Mouse (Mus musculus) E14TG2a.4 (cell line): Measurements from ENCODE around the gene Evc2.
A peak's percentile ranks its signal among the peaks of the same experiment; 100 is the strongest.

Source experiments
- H3K27me3 ChIP-seq: 2 replicates; pipeline ENCODE4 v1.6.1; 2014; ENCODE audit warnings: low read length, control low read depth; ENCODE audit not compliant: insufficient read depth
- H3K36me3 ChIP-seq: 2 replicates; pipeline ENCODE4 v1.6.1; 2014; ENCODE audit warnings: low read length, control low read depth; ENCODE audit not compliant: insufficient read depth
- H3K4me1 ChIP-seq: replicated peaks from 2 replicates; pipeline ENCODE4 v1.6.1; 2014; ENCODE audit warnings: low read depth, low read length, control low read depth
- H3K4me3 ChIP-seq: replicated peaks from 2 replicates; pipeline ENCODE4 v1.5.1; 2014; ENCODE audit warnings: mild to moderate bottlenecking, low read length
- H3K9me3 ChIP-seq: 2 replicates; pipeline ENCODE4 v1.6.1; 2014; ENCODE audit warnings: low read length, control low read depth
- CTCF ChIP-seq: conservative IDR thresholded peaks from 2 replicates; pipeline ENCODE4 v1.5.1; 2014; ENCODE audit warnings: low read length
- NANOG ChIP-seq: IDR thresholded peaks from 2 replicates; pipeline ENCODE4 v1.6.1; 2014; ENCODE audit warnings: borderline replicate concordance, low read length, mixed read lengths
- POU5F1 ChIP-seq: IDR thresholded peaks from 2 replicates; pipeline ENCODE4 v1.6.1; 2014; ENCODE audit warnings: low read length, borderline replicate concordance

Evc2 gene

GRCm38 (mm10) chr5:37351791-37352190 lies 13.5 kb downstream of the Evc2 start:
- Histone ChIP-seq H3K27me3 (no peaks in the 10 kb centered on the region), H3K4me3 (no peak overlapping the region), H3K9me3 (no peaks in the 10 kb centered on the region), H3K4me1 (no peaks in the 10 kb centered on the region), H3K36me3 (peaks cover 50% of the 10 kb centered on the region)
- no peak for TF ChIP-seq NANOG
- no peak for TF ChIP-seq POU5F1
- no peak for TF ChIP-seq CTCF

DNA sequence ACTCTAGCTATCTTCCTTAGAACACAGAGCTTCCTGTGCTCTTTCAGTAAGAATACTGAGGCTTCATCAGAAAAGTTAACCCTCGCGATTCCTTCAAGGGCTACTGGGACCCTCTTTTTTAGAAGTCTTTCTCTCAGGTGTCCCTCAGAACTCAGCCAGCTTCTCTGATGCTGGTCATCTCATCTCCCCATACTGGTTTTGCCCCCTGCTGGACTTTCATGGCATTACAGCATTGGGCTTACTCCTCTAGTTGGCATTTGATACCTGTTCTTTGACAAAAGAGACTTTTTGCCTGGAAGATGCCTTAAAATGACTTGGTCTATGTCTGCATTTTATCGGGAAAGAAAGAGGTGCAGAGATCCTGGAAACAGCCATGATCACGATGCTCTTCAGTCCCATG lies 16.1 kb downstream of the Evc2 start:
- H3K4me3 ChIP-seq = no peak overlapping the region
- peaks cover 52% of the 10 kb centered on the region for H3K36me3 ChIP-seq
- H3K27me3 ChIP-seq = no peaks in the 10 kb centered on the region
- no peaks in the 10 kb centered on the region for H3K4me1 ChIP-seq
- H3K9me3 ChIP-seq = no peaks in the 10 kb centered on the region
- TF ChIP-seq CTCF (peak; percentile 93), POU5F1 (no peak)

- no peaks in the 10 kb centered on the region for H3K9me3 ChIP-seq
- H3K27me3 ChIP-seq = no peaks in the 10 kb centered on the region
- H3K4me1 ChIP-seq = no peaks in the 10 kb centered on the region
- H3K36me3 ChIP-seq = peaks cover 38% of the 10 kb centered on the region
- no peak overlapping the region for H3K4me3 ChIP-seq
- TF ChIP-seq CTCF = no peak
- no peak for TF ChIP-seq NANOG
- no peak for TF ChIP-seq POU5F1
These were observed 17.7 kb downstream of the Evc2 start for GRCm38 (mm10) chr5:37356027-37356426.

DNA sequence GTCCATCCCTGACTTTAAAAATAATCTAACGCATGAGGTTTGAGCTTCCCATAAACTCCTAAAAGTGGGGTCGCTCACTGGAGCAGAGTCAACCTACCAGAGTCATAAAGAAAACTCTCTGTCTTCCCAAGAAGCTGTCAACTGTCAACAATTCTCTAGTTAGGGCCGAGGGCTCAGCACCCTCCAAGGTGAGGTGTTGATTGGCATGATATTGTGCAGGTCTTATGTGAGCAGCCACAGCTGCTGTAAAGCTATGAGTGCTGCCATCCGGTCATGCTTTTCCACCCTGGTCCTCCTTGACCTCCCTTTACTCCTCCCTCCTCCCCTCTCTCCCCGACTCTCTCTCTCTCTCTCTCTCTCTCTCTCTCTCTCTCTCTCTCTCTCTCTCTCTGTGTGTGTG lies 24.3 kb downstream of the Evc2 start:
- TF ChIP-seq POU5F1 (no peak), CTCF (no peak), NANOG (no peak)
- Histone ChIP-seq H3K9me3 (no peaks in the 10 kb centered on the region), H3K36me3 (peaks cover 48% of the 10 kb centered on the region), H3K4me1 (peaks cover 8% of the 10 kb centered on the region; the same call in 1 of the 2 replicates), H3K27me3 (no peaks in the 10 kb centered on the region), H3K4me3 (no peak overlapping the region)

- no peak overlapping the region for H3K4me3 ChIP-seq
- peaks cover 46% of the 10 kb centered on the region for H3K36me3 ChIP-seq
These were observed 25.0 kb downstream of the Evc2 start for GRCm38 (mm10) chr5:37363284-37363683.

GRCm38 (mm10) chr5:37365751-37366150 lies 27.5 kb downstream of the Evc2 start:
- no peak overlapping the region for H3K4me3 ChIP-seq
- no peak for TF ChIP-seq POU5F1
- no peak for TF ChIP-seq CTCF
- no peak for TF ChIP-seq NANOG
- no peaks in the 10 kb centered on the region for H3K9me3 ChIP-seq
- H3K27me3 ChIP-seq = no peaks in the 10 kb centered on the region
- peaks cover 8% of the 10 kb centered on the region; the same call in 1 of the 2 replicates for H3K4me1 ChIP-seq
- peaks cover 63% of the 10 kb centered on the region for H3K36me3 ChIP-seq

More at GRCm38 (mm10) chr5:37363284-37363683, 25.0 kb downstream of the Evc2 start:
- no peaks in the 10 kb centered on the region for H3K27me3 ChIP-seq
- peaks cover 8% of the 10 kb centered on the region; the same call in 1 of the 2 replicates for H3K4me1 ChIP-seq
- H3K9me3 ChIP-seq = no peaks in the 10 kb centered on the region
- no peak for TF ChIP-seq POU5F1
- TF ChIP-seq NANOG = no peak
- no peak for TF ChIP-seq CTCF

- no peaks in the 10 kb centered on the region for H3K9me3 ChIP-seq
- peaks cover 80% of the 10 kb centered on the region for H3K36me3 ChIP-seq
- peaks cover 8% of the 10 kb centered on the region; the same call in 1 of the 2 replicates for H3K4me1 ChIP-seq
- no peaks in the 10 kb centered on the region for H3K27me3 ChIP-seq
- H3K4me3 ChIP-seq = no peak overlapping the region
- TF ChIP-seq NANOG (no peak), CTCF (no peak), POU5F1 (no peak)
These were observed 30.5 kb downstream of the Evc2 start for GRCm38 (mm10) chr5:37368796-37369195.

- no peaks in the 10 kb centered on the region for H3K27me3 ChIP-seq
- peaks cover 79% of the 10 kb centered on the region for H3K36me3 ChIP-seq
- H3K4me1 ChIP-seq = no peaks in the 10 kb centered on the region
- H3K4me3 ChIP-seq = no peak overlapping the region
- H3K9me3 ChIP-seq = no peaks in the 10 kb centered on the region
- TF ChIP-seq POU5F1 = no peak
- TF ChIP-seq CTCF = no peak
- TF ChIP-seq NANOG = no peak
These were observed 39.1 kb downstream of the Evc2 start for GRCm38 (mm10) chr5:37377376-37377775.

GRCm38 (mm10) chr5:37380641-37381040 lies 42.3 kb downstream of the Evc2 start:
- Histone ChIP-seq H3K4me3 (no peak overlapping the region), H3K4me1 (no peaks in the 10 kb centered on the region), H3K9me3 (no peaks in the 10 kb centered on the region), H3K36me3 (peaks cover 84% of the 10 kb centered on the region), H3K27me3 (no peaks in the 10 kb centered on the region)
- TF ChIP-seq NANOG = no peak
- no peak for TF ChIP-seq POU5F1
- no peak for TF ChIP-seq CTCF
